Mouse (Mus musculus) liver, postnatal 0 days (tissue): ENCODE measurements around the gene Notch4.

Source experiments
- CTCF ChIP-seq: sonication (generic); IDR thresholded peaks from 2 replicates; pipeline ENCODE4 v1.5.1; 2016; ENCODE audit warnings: antibody characterized with exemption, low read depth
- EP300 ChIP-seq: IDR thresholded peaks from 2 replicates; pipeline ENCODE4 v1.6.1; 2016; ENCODE audit warnings: antibody characterized with exemption, low read depth, mild to moderate bottlenecking

DNA sequence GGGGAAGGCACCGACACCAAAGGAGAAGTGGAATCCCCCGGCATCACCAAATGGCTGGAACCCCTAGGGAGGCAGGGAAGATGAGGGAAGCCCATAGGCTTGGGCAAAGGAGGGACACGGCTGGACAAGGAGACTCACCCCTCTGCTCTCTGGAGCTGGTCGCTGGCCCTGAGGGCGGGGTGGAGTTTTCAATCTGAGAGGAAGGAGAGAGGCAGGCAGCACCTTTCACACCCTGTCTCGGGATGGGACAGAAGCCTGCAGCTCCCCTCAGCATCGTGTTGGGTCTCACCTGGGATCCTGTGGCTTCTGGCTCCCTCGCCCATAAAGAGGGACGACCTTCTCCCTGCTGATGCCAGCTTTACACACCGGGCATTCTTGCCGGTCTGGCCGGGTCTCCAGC is 37.7 kb downstream of the Notch4 start:
- TF ChIP-seq CTCF (no peak), EP300 (no peak)
